Mouse (Mus musculus): ENCODE data around the gene Sbno2. TPM values are rescaled to one million over a fixed set of nuclear protein-coding genes. Genes with fewer than 3 reads are reported as not detected.

Sbno2 gene
- total and polyA plus RNA-seq, 3 experiments: 9.7 to 24.2 (median 22.6) TPM

DNA sequence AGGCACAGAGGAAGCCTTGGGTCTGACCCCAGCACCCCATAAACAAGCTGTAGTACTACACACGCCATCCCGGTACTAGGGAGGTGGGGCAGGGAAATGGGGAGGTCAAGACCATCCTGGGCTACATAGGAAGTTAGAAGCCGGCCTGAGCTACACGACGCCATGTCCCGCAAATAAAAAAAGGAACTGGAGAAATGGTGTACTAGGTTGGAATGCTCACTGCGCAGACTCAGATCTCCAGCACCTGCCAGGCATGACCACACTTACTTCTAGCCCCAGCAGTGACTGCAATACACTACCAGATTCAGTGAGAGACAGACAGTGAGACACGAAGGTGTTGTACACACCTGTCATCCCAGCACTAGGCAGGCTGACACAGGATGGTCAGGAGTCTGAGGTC is 17.9 kb downstream of the Sbno2 start (continued):
- TF ChIP-seq GABPA (IDR thresholded peaks at IDR 0.05; ENCODE audit: insufficient replicate concordance, low read depth, low read length): no peak

- Histone ChIP-seq H3K4me2 (ENCODE audit: insufficient read depth, low read depth, poor library complexity, severe bottlenecking) (no peak overlapping the region), H3K36me3 (replicated peaks in 1 of 2; ENCODE audit: control insufficient read depth in 1 of 2, insufficient read depth in 1 of 2, low read length in 1 of 2) (peaks cover 31 to 89% of the 10 kb centered on the region in 2 experiments), H3K9ac (ENCODE audit: insufficient read depth, low read depth) (no peak overlapping the region), H3K4me3 (replicated peaks in 1 of 3; ENCODE audit: low read depth in 2 of 3, low read length in 2 of 3, poor library complexity in 1 of 3) (no peak overlapping the region), H3K4me1 (ENCODE audit: control insufficient read depth in 1 of 2, insufficient read depth in 2 of 2) (peaks cover 8 to 42% of the 10 kb centered on the region in 2 experiments), H3K27ac (ENCODE audit: insufficient read depth, low read depth) (no peak overlapping the region), H3K79me2 (replicated peaks; ENCODE audit: control insufficient read depth, extremely low read depth, insufficient read depth, poor library complexity, severe bottlenecking) (no peaks in the 10 kb centered on the region), H3K27me3 (replicated peaks) (no peaks in the 10 kb centered on the region), H3K9me3 (replicated peaks; ENCODE audit: low read length) (no peaks in the 10 kb centered on the region)
- in situ Hi-C loops (cut with MboI; ENCODE audit: low pct_ligation_motif_present, low pct_unique_long_range_greater_than_20kb, low sequenced_read_pairs) (no loop called here), dilution Hi-C loops (cut with MboI; ENCODE audit: extremely low pct_ligation_motif_present, extremely low pct_unique_long_range_greater_than_20kb, low sequenced_read_pairs) (no loop called here)
- TF ChIP-seq HCFC1 (IDR thresholded peaks at IDR 0.05; ENCODE audit: low read depth, low read length) (no peak), ZMIZ1 (IDR thresholded peaks at IDR 0.05; ENCODE audit: low read depth, low read length) (no peak)
- no peak for DNase-seq (ENCODE audit: extremely low read depth)
These were observed 18.5 kb downstream of the Sbno2 start for GRCm38 (mm10) chr10:80086847-80087246.

DNA sequence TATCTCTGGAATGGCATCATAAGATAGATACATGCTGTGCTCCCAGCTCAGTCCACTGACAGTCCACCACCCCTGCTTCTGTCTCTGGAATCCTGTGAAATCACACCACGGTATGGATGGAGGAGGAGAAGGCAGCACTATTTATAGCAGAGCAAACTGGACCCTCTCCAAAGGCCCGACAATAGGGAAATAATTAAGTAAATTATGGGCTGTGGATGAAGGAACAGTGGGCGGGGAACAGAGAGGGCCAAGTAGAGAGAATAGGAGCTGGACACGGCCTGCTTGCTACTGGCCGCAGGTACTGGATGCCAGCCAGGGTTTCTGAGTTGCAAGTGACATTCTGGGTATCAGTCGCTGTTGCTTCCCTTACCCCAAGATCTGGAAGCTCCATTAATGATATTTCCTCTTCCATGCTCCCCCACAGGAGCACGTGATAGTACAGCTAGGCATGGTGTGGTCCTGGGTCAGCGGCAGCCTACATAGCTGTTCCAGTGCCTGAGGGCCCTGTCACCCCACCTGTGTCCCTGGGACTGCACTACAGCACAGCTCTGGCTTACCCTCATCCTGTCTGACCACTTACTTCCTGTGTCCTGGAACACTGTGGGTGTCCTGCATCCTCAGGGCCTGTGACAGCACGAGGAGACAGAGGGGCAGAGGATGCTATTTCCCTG is 20.4 kb downstream of the Sbno2 start:
- Histone ChIP-seq H3K27me3 (replicated peaks) (no peaks in the 10 kb centered on the region), H3K4me3 (replicated peaks in 1 of 3; ENCODE audit: low read depth in 2 of 3, low read length in 2 of 3, poor library complexity in 1 of 3) (no peak overlapping the region), H3K4me1 (ENCODE audit: control insufficient read depth in 1 of 2, insufficient read depth in 2 of 2) (peaks cover 18 to 61% of the 10 kb centered on the region in 2 experiments), H3K9me3 (replicated peaks; ENCODE audit: low read length) (no peaks in the 10 kb centered on the region), H3K4me2 (ENCODE audit: insufficient read depth, low read depth, poor library complexity, severe bottlenecking) (no peak overlapping the region), H3K27ac (ENCODE audit: insufficient read depth, low read depth) (no peak overlapping the region), H3K79me2 (replicated peaks; ENCODE audit: control insufficient read depth, extremely low read depth, insufficient read depth, poor library complexity, severe bottlenecking) (no peaks in the 10 kb centered on the region), H3K36me3 (replicated peaks in 1 of 2; ENCODE audit: control insufficient read depth in 1 of 2, insufficient read depth in 1 of 2, low read length in 1 of 2) (peaks cover 43 to 93% of the 10 kb centered on the region in 2 experiments), H3K9ac (ENCODE audit: insufficient read depth, low read depth) (no peak overlapping the region)
- TF ChIP-seq NELFE (IDR thresholded peaks at IDR 0.05; ENCODE audit: low read depth, low read length) (no peak), MAFK (IDR thresholded peaks at IDR 0.05; ENCODE audit: insufficient replicate concordance, low read length) (no peak), TBP (conservative IDR thresholded peaks at IDR 0.05; ENCODE audit: low read depth, low read length) (no peak), RCOR1 (conservative IDR thresholded peaks at IDR 0.05; ENCODE audit: low read depth, low read length) (no peak), SMC3 (IDR thresholded peaks at IDR 0.05; ENCODE audit: low read depth, low read length) (no peak), JUN (IDR thresholded peaks at IDR 0.05; ENCODE audit: insufficient read depth, low read depth, low read length) (no peak), POLR2AphosphoS2 (IDR thresholded peaks at IDR 0.05; ENCODE audit: low read depth, low read length) (no peak)
- dilution Hi-C loops (cut with MboI; ENCODE audit: extremely low pct_ligation_motif_present, extremely low pct_unique_long_range_greater_than_20kb, low sequenced_read_pairs): no loop called here
- DNase-seq (ENCODE audit: extremely low read depth): no peak
- in situ Hi-C loops (cut with MboI; ENCODE audit: low pct_ligation_motif_present, low pct_unique_long_range_greater_than_20kb, low sequenced_read_pairs): no loop called here

GRCm38 (mm10) chr10:80081075-80081474 is 24.3 kb downstream of the Sbno2 start:
- Histone ChIP-seq H3K9ac (ENCODE audit: insufficient read depth, low read depth) (no peak overlapping the region), H3K4me3 (replicated peaks in 1 of 3; ENCODE audit: low read depth in 2 of 3, low read length in 2 of 3, poor library complexity in 1 of 3) (no peak overlapping the region), H3K36me3 (replicated peaks in 1 of 2; ENCODE audit: control insufficient read depth in 1 of 2, insufficient read depth in 1 of 2, low read length in 1 of 2) (peaks cover 57 to 95% of the 10 kb centered on the region in 2 experiments), H3K27ac (ENCODE audit: insufficient read depth, low read depth) (no peak overlapping the region), H3K27me3 (replicated peaks) (no peaks in the 10 kb centered on the region), H3K4me1 (ENCODE audit: control insufficient read depth in 1 of 2, insufficient read depth in 2 of 2) (peaks cover 31 to 70% of the 10 kb centered on the region in 2 experiments), H3K9me3 (replicated peaks; ENCODE audit: low read length) (no peaks in the 10 kb centered on the region), H3K4me2 (ENCODE audit: insufficient read depth, low read depth, poor library complexity, severe bottlenecking) (no peak overlapping the region), H3K79me2 (replicated peaks; ENCODE audit: control insufficient read depth, extremely low read depth, insufficient read depth, poor library complexity, severe bottlenecking) (no peaks in the 10 kb centered on the region)
- no peak for DNase-seq (ENCODE audit: extremely low read depth)
- peak; percentile 13; the same call in 1 of the 2 replicates for TF ChIP-seq SMC3 (IDR thresholded peaks at IDR 0.05; ENCODE audit: low read depth, low read length)
- peak in 1 of 2 experiments; percentile 37; a peak in 2 of 4 replicates for TF ChIP-seq CTCF (conservative IDR thresholded peaks at IDR 0.05 in 1 of 2, IDR thresholded peaks at IDR 0.05 in 1 of 2; ENCODE audit: low read depth in 2 of 2, low read length in 2 of 2)
- TF ChIP-seq GABPA (IDR thresholded peaks at IDR 0.05; ENCODE audit: insufficient replicate concordance, low read depth, low read length): no peak
- dilution Hi-C loops (cut with MboI; ENCODE audit: extremely low pct_ligation_motif_present, extremely low pct_unique_long_range_greater_than_20kb, low sequenced_read_pairs) (no loop called here), in situ Hi-C loops (cut with MboI; ENCODE audit: low pct_ligation_motif_present, low pct_unique_long_range_greater_than_20kb, low sequenced_read_pairs) (no loop called here)

All from CH12.LX (cell line).